Mouse (Mus musculus): Measurements from ENCODE around the gene Dpp8. TPM values are rescaled to one million over a fixed set of nuclear protein-coding genes. Genes with fewer than 3 reads are reported as not detected.

Dpp8 gene
- total and polyA plus RNA-seq, 3 experiments = 36.0 to 53.2 (median 39.9) TPM

DNA sequence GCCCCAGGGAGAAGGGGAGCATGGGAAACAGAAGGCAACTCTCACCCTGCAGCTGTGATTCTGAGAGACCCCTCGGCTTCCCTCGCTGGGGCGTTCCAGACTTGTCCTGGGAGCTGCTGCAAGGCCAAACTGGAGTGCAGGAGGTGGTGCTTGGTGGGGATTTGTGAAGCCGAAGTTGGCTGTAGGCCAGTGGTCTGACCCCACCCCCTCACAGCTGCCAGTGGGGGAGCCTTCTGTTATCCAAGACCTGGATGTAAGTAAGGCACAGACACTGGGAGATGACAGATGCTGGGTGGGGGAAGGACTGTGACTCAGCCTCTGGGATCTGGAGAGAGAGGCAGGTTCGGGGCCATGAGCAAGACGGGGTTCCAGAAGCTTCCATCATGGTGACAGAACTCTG lies 62.0 kb downstream of the Dpp8 start:
- H3K4me3 ChIP-seq (replicated peaks in 1 of 3; ENCODE audit: low read depth in 2 of 3, low read length in 2 of 3, poor library complexity in 1 of 3) = no peak overlapping the region
- dilution Hi-C loops (cut with MboI; ENCODE audit: extremely low pct_ligation_motif_present, extremely low pct_unique_long_range_greater_than_20kb, low sequenced_read_pairs) (no loop called here), in situ Hi-C loops (cut with MboI; ENCODE audit: low pct_ligation_motif_present, low pct_unique_long_range_greater_than_20kb, low sequenced_read_pairs) (no loop called here)
- DNase-seq (ENCODE audit: extremely low read depth) = no peak
- H3K27ac ChIP-seq (ENCODE audit: insufficient read depth, low read depth) = no peak overlapping the region
- H3K9ac ChIP-seq (ENCODE audit: insufficient read depth, low read depth) = no peak overlapping the region
- no peaks in the 10 kb centered on the region for H3K79me2 ChIP-seq (replicated peaks; ENCODE audit: control insufficient read depth, extremely low read depth, insufficient read depth, poor library complexity, severe bottlenecking)
- no peaks in the 10 kb centered on the region for H3K27me3 ChIP-seq (replicated peaks)
- no peak overlapping the region for H3K4me2 ChIP-seq (ENCODE audit: insufficient read depth, low read depth, poor library complexity, severe bottlenecking)
- H3K4me1 ChIP-seq (ENCODE audit: control insufficient read depth in 1 of 2, insufficient read depth in 2 of 2) = no peaks in the 10 kb centered on the region
- TF ChIP-seq ZC3H11A (IDR thresholded peaks at IDR 0.05; ENCODE audit: low read depth, low read length) (no peak), CTCF (conservative IDR thresholded peaks at IDR 0.05 in 1 of 2, IDR thresholded peaks at IDR 0.05 in 1 of 2; ENCODE audit: low read depth in 2 of 2, low read length in 2 of 2) (no peak), E2F4 (IDR thresholded peaks at IDR 0.05; ENCODE audit: insufficient replicate concordance, low read depth, low read length) (no peak)
- no peaks in the 10 kb centered on the region for H3K36me3 ChIP-seq (replicated peaks in 1 of 2; ENCODE audit: control insufficient read depth in 1 of 2, insufficient read depth in 1 of 2, low read length in 1 of 2)
- no peaks in the 10 kb centered on the region for H3K9me3 ChIP-seq (replicated peaks; ENCODE audit: low read length)

DNA sequence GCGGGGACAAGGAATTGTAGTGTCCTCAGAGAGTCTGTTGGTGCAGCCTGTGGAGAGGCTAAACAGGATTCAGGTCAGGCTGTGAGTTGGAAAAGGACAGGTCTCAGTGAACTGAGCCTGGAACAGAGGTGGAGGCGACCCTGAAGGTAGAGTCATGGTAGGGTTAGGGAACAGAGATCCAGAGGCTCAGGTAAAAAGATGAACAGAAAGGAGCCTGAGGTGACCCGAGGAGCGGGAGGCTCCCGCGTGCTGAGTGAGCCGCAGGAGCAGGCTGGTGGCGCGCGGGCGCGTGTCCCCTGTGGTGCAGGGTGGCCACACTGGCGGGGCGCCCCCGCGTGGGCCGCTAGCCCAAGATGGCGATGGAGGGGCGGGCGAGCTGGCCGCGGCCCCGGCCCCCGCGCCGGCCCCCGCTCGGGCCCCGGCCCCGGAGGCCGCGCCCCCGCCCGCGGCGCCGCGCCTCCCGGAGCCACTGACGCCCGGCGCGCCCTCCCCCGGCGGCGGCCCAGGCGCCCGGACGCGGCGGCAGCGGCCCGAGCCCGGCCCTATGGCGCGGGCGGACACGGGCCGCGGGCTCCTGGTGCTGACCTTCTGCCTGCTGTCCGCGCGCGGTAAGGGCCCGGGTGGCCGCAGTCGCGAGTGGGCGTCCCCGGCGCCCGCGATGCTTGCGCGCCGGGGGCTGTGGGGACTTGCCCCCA lies 68.9 kb downstream of the Dpp8 start, which contains the start of gene Igdcc4:
Igdcc4 (plus strand) TSS at position 496 of the 695 bp plus-strand sequence.
- H3K27me3 ChIP-seq (replicated peaks) = no peaks in the 10 kb centered on the region
- in situ Hi-C loops (cut with MboI; ENCODE audit: low pct_ligation_motif_present, low pct_unique_long_range_greater_than_20kb, low sequenced_read_pairs) (no loop called here), dilution Hi-C loops (cut with MboI; ENCODE audit: extremely low pct_ligation_motif_present, extremely low pct_unique_long_range_greater_than_20kb, low sequenced_read_pairs) (no loop called here)
- no peak within 1 kb of the TSS for H3K9ac ChIP-seq (ENCODE audit: insufficient read depth, low read depth)
- no peak for DNase-seq (ENCODE audit: extremely low read depth)
- no peak within 1 kb of the TSS for H3K27ac ChIP-seq (ENCODE audit: insufficient read depth, low read depth)
- no peak for TF ChIP-seq ZKSCAN1 (IDR thresholded peaks at IDR 0.05; ENCODE audit: borderline replicate concordance, low read depth, low read length)
- TF ChIP-seq MAX (IDR thresholded peaks at IDR 0.05; ENCODE audit: low read length) = no peak
- no peak for TF ChIP-seq MAZ (IDR thresholded peaks at IDR 0.05; ENCODE audit: low read depth, low read length)
- no peak for TF ChIP-seq TBP (conservative IDR thresholded peaks at IDR 0.05; ENCODE audit: low read depth, low read length)
- no peak for TF ChIP-seq USF1 (IDR thresholded peaks at IDR 0.05; ENCODE audit: low read depth, low read length)
- no peak for TF ChIP-seq E2F4 (IDR thresholded peaks at IDR 0.05; ENCODE audit: insufficient replicate concordance, low read depth, low read length)
- TF ChIP-seq CTCF (conservative IDR thresholded peaks at IDR 0.05 in 1 of 2, IDR thresholded peaks at IDR 0.05 in 1 of 2; ENCODE audit: low read depth in 2 of 2, low read length in 2 of 2) = no peak
- TF ChIP-seq RAD21 (IDR thresholded peaks at IDR 0.05; ENCODE audit: low read depth, low read length) = no peak
- TF ChIP-seq RCOR1 (conservative IDR thresholded peaks at IDR 0.05; ENCODE audit: low read depth, low read length) = no peak
- no peak for TF ChIP-seq JUN (IDR thresholded peaks at IDR 0.05; ENCODE audit: insufficient read depth, low read depth, low read length)
- no peak for TF ChIP-seq CHD2 (IDR thresholded peaks at IDR 0.05; ENCODE audit: low read length)
- no peak for TF ChIP-seq EP300 (IDR thresholded peaks at IDR 0.05; ENCODE audit: low read length)
- no peak for TF ChIP-seq NELFE (IDR thresholded peaks at IDR 0.05; ENCODE audit: low read depth, low read length)
- no peak for TF ChIP-seq JUND (conservative IDR thresholded peaks at IDR 0.05; ENCODE audit: low read depth, low read length)
- no peak for TF ChIP-seq TCF12 (IDR thresholded peaks at IDR 0.05; ENCODE audit: low read depth, low read length)
- TF ChIP-seq MAFK (IDR thresholded peaks at IDR 0.05; ENCODE audit: insufficient replicate concordance, low read length) = no peak
- no peak for TF ChIP-seq SIN3A (IDR thresholded peaks at IDR 0.05; ENCODE audit: low read length)
- H3K4me3 ChIP-seq (replicated peaks in 1 of 3; ENCODE audit: low read depth in 2 of 3, low read length in 2 of 3, poor library complexity in 1 of 3) = no peak within 1 kb of the TSS
- H3K4me2 ChIP-seq (ENCODE audit: insufficient read depth, low read depth, poor library complexity, severe bottlenecking) = no peak within 1 kb of the TSS
- H3K79me2 ChIP-seq (replicated peaks; ENCODE audit: control insufficient read depth, extremely low read depth, insufficient read depth, poor library complexity, severe bottlenecking) = no peaks in the 10 kb centered on the region
- no peaks in the 10 kb centered on the region for H3K4me1 ChIP-seq (ENCODE audit: control insufficient read depth in 1 of 2, insufficient read depth in 2 of 2)
- H3K36me3 ChIP-seq (replicated peaks in 1 of 2; ENCODE audit: control insufficient read depth in 1 of 2, insufficient read depth in 1 of 2, low read length in 1 of 2) = no peaks in the 10 kb centered on the region
- peaks cover 18% of the 10 kb centered on the region for H3K9me3 ChIP-seq (replicated peaks; ENCODE audit: low read length)
